Mouse (Mus musculus): ENCODE data around the gene Exosc6. TPM values are rescaled to one million over a fixed set of nuclear protein-coding genes. Genes with fewer than 3 reads are reported as not detected.
A peak's percentile ranks its signal among the peaks of the same experiment; 100 is the strongest.
"Not testable (repeated sequence)": the region's sequence is repeated elsewhere in the genome, so short reads cannot be mapped to it uniquely, and the experiment has no call there.

Gene Exosc6
- total RNA-seq, 2 experiments from 2014 or later: not detected

- intact Hi-C loops (cut with DNase I): loop anchor here (5.0 kb wide), 1 partner anchor 33 kb away; the partner anchor contains the start of genes Clec18a and Pdpr
- no peak for DNase-seq
Observed at GRCm38 (mm10) chr8:111058946-111059572, 2.9 kb downstream of the Exosc6 start.

- intact Hi-C loops (cut with DNase I): no loop called here
Observed at GRCm38 (mm10) chr8:111061688-111062071, 5.5 kb downstream of the Exosc6 start.

GRCm38 (mm10) chr8:111062072-111062757, 6.1 kb downstream of the Exosc6 start:
- intact Hi-C loops (cut with DNase I): no loop called here
- peak; percentile 87 for DNase-seq

More at GRCm38 (mm10) chr8:111061688-111062071, 5.5 kb downstream of the Exosc6 start:
- peak; percentile 11 for DNase-seq

DNA sequence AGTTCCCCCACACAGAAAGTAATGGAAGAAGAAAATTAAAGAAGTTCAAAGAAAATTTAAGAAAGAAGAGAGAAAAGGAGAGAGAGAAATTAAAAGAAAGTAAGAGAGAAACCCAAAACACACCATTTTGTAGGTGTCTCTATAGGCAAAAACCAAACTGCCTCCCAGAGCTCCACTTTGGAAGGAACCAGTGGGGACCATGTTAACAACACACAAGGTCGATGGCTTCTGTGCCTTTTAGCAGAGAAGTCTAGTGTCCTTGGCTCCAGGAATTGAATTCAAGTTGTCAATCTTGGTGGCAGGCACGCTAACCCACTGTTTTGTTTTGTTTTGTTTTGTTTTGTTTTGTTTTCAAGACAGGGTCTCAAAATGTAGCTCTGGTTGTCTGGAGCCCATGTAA, 6.8 kb downstream of the Exosc6 start:
- DNase-seq: no peak
- intact Hi-C loops (cut with DNase I): no loop called here

DNA sequence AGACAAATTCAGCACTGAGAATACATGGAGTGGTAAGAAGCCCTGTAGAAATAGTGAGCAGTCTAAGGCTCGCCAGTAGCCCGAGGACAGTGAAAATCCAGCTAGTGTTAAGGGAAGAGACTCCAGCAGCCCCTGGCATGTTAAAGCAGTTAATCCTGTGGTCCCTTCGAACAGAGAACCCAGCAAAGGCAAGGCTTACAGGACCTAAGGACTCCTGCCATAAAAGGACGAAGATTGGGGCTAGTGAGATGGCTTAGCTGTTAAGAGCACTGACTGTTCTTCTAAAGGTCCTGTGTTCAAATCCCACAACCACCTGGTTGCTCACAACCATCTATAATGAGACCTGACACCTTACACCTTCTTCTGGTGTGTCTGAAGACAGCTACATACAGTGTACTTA, 10.2 kb downstream of the Exosc6 start:
- intact Hi-C loops (cut with DNase I): no loop called here
- no peak for DNase-seq

DNA sequence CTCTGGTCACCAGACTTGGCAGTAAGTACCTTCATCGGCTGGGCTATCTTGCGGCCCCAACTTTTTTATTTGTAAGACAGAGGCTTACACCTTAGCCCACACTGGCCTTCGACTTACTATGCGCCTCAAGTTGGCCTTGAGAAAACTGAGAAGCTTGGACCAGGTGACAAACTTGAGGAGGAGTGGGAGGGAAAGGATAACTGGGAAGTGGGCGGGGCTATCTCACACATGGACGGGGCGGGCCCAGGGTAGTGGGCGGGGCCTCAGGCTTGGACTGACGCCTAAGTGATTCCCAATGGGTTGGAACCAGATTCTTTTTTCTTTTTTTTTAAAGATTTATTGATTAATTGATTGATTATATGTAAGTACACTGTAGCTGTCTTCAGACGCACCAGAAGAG, 11.3 kb downstream of the Exosc6 start:
- intact Hi-C loops (cut with DNase I): no loop called here
- DNase-seq: no peak

DNA sequence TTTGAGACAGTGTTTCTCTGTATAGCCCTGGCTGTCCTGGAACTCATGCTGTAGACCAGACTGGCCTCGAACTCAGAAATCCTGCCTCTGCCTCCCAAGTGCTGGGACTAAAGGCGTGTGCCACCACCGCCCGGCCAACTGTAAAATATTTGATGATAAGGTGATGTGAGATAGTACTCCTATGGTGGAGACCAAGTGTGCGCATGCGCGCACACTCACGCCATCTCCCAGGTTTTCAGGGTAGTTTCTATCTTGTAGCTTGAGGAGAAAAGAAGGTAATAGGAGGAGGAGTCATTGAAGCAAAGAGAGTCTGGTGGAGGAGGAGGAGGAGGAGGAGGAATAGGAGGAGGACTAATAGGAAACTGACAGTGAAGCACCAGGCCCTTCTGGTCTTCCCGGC, 12.5 kb downstream of the Exosc6 start:
- intact Hi-C loops (cut with DNase I); DNase-seq: not testable (repeated sequence)

DNA sequence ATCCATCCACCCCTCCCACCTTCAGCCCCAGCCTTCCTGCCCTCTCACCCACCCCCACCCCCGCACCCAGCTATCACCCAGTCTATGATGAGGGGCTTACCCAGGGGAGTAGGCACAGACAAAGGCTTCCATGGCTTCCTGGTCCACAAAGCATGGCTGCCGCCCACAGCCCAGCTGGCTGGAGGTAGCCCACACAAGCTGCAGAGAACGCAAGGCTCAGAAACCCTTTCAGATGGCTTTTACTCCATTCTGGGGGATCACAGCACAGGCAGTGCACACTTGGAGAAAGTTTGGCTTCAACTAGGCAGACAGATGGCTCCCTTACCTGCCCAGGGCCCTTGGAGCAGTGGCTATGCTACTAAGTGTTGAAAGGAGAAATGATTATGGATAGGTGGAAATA, 19.8 kb downstream of the Exosc6 start:
- intact Hi-C loops (cut with DNase I): no loop called here
- DNase-seq: no peak

- no peak for DNase-seq
- intact Hi-C loops (cut with DNase I): no loop called here
Observed at GRCm38 (mm10) chr8:111079461-111079860, 23.3 kb downstream of the Exosc6 start.

DNA sequence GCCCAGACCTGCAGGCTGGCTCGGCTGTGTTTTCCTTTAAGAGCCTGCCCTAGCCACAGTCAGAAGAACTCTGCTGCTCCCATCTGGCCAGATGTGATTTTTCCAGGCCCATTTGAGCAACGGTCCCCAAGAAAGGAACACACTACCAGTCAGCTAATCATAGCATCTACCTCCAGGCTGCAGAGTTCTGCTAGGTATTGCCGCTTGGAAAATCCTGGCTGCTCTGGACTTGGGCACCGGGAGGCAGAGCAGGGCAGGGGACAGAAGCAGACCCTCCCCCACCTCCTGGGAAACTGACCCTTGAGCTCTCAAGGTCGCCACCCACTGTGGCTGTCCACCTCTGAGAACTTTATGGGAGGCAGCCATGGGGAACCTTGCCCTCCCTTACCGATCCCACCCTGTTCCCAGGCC, 23.7 kb downstream of the Exosc6 start:
- DNase-seq: no peak
- intact Hi-C loops (cut with DNase I): no loop called here

DNA sequence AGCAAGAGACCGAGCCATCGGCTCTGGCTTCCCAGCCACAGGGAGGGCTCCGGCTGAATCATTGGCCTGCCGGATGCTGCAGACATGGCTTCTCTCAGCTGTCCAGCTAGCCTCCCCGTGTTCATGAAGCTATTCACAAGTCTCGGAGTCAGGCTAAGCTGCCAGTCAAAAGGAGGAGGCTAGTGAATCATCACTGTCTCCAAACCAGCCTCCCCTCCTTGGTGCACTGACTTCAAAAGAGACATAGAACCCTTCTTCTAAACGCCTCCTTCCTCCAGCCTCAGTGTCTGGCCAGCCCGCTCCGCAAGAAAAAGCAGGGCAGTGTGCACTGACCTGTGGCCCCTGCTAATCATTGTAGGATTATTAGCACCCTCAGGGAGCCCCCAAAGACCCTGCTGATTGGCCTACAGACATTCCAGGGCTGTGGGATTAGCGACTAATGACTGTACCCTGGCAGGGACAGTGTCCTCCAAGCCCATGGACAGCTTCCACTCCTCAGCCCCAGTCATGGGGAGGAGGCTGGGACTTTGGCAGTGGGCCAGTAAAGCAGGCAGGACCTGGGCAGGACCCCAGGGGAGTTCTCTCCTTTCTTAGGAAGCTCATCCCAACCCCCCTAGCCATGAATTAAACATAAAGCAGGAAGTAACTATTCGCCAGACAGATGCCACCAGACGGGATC, 25.6 kb downstream of the Exosc6 start:
- no peak for DNase-seq
- intact Hi-C loops (cut with DNase I): no loop called here

DNA sequence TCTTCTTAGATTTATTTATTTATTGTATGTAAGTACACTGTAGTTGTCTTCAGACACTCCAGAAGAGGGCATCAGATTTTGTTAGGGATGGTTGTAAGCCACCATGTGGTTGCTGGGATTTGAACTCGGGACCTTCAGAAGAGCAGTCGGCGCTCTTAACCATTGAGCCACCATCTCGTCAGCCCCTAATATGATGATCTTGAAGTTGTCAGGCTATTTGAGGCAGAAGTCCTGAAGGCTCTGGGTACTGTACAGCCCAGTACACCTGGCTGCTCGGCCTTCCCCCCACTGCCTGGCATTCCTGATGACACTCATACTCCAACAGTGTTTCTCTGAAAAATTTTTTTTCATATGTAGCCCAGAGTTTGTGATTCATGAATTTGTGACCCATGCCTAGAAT, 27.8 kb downstream of the Exosc6 start:
- DNase-seq; intact Hi-C loops (cut with DNase I): not testable (repeated sequence)

- peak; percentile 82 for DNase-seq
- intact Hi-C loops (cut with DNase I): loop anchor here (5.0 kb wide), 1 partner anchor 33 kb away; the partner anchor contains the start of gene Exosc6
Observed at GRCm38 (mm10) chr8:111090126-111090525, 34.0 kb downstream of the Exosc6 start.

DNA sequence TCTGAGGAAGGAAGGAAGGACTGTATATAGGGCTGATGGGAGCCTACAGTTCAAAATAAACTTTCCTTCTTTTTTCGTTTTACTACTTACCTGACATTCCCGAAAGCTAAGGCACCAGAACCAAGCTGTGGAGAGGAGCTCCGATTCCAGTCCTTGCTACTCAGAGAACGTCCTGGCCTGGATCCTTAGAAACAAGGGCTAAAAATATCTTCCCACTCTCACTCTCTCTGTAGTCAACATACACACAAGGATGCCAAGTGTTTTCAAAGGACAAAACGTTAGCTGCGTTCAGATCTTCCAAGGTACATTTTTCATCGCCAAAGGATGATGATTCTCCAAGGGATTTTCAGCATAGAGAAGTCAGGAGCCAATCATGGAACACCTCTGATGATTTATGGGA, 35.6 kb downstream of the Exosc6 start:
- intact Hi-C loops (cut with DNase I): loop anchor here (5.0 kb wide), 1 partner anchor 34 kb away; the partner anchor contains the start of gene Exosc6
- no peak for DNase-seq

DNA sequence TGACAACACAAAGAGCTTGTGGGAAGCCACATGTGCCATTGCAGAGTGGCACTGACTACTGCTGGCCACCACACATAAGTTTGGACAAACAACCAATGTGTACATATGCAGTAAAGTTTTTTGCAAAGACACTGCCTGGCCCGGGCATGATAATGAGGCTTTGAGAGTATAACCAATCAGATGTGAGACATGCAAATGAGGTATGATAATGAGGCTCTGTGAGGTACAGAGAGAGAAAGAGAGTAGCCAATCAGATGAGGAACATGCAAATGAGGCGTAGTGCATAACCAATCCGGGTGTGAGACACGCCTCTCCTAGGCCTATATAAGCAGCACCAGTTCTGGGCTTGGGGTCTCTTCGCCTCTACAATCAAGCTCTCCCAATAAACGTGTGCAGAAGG, 36.2 kb downstream of the Exosc6 start, which contains the start of gene Clec18a:
Gene Clec18a (minus strand): TSS at position 101 of the 400 bp plus-strand sequence.
- not testable (repeated sequence) for DNase-seq
- intact Hi-C loops (cut with DNase I): loop anchor here (5.0 kb wide), 1 partner anchor 35 kb away; the partner anchor contains the start of gene Exosc6

DNA sequence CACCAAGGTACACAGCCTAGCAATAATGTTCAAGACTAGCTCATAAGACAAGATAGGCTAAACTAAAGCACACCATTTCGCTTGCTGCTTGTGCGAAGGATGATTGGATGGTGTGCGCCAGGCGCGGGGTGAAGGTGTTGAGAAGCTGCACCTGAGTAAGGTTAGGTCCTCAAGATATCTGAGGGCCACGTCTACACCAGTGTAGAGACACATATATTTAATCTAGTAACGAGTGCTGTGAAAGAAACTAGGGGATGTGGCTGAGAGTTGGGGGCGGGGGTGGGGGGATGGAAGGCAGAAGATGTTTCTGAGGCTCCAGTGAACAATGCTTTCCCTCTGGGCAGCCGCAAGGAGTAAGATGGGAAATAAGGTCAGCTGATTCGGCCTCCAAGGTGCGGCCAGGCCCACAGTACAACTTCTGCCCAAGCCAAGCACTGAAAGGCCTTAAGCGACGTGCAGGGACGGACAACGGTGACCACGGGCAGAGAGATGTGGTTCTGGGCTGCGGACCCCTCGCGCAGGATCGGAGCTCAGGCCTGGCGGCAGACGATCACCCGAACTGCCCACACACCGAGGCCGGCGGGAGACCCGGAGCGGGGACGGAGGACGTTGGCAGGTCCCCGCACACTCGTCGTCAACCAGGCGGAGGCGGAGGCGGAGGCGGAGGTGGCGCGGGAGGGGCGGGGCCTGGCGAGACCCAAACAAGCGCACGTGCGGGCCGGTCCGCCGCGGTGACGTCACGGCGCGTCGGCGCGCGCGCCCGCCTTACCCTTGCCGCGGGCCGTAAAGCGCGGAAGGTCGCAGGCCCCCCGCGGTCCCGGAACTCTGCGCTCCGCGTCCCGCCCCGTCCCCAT, 38.0 kb downstream of the Exosc6 start, which contains the start of gene Pdpr:
Gene Pdpr (plus strand): TSS at position 766 of the 854 bp plus-strand sequence.
- peak; percentile 96 for DNase-seq
- intact Hi-C loops (cut with DNase I): loop anchor here (2.0 to 5.0 kb wide), 2 partner anchors 37 to 49 kb away; partner anchors contain the start of gene Exosc6

DNA sequence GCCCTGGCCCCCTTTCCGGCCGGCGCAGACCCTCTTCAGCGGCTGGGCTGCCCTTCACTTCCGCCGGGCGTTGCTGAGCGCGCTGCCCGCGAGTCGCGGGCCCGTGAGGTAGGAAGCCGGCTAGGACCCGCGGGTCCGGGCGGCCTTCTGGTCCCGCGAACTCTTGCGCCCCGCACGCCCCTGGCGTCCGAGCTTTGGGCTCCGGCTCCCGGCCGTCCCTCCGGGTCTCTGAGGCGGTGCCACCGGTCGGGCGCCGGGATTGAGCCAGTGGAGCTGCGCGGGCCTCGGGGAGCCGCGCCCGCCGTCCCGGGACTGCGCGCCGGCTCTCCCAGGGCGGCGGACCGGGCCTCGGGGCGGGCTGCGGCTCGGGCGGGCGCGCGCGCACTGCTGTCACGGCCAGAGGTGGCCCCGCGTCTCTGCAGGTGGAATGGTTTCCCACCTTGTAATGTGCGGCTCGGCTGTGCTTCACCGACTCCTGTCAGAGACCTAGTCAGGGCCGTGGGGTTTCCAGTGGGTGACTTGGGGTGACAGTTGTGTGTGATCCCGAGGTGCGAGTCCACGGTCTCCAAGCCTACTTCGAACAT, 38.7 kb downstream of the Exosc6 start:
- intact Hi-C loops (cut with DNase I): loop anchor here (2.0 to 5.0 kb wide), 2 partner anchors 38 to 48 kb away; partner anchors contain the start of gene Exosc6
- DNase-seq: not testable (repeated sequence)

Data from left cerebral cortex, postnatal 4 days (tissue).